Mouse (Mus musculus) midbrain, embryonic 12.5 days (tissue): ENCODE measurements around the gene Kdelr3. TPM values are rescaled to one million over a fixed set of nuclear protein-coding genes. Genes with fewer than 3 reads are reported as not detected.

ENCODE experiments used
- ATAC-seq: fragments of 200-750 bp; cut with Nextera tagmentation; 2 replicates; pipeline ENCODE4 v1.8.0; 2017; ENCODE audit warnings: low read depth, moderate TSS enrichment, moderate library complexity; ENCODE audit not compliant: low FRiP score
- H3K27ac ChIP-seq: fragments of 300-500 bp; sonication (generic); replicated peaks from 2 replicates; pipeline ENCODE4 v1.5.1; 2016; ENCODE audit warnings: mild to moderate bottlenecking
- H3K27me3 ChIP-seq: fragments of 300-500 bp; sonication (generic); 2 replicates; pipeline ENCODE4 v1.6.1; 2016; ENCODE audit warnings: mild to moderate bottlenecking
- H3K36me3 ChIP-seq: fragments of 300-500 bp; sonication (generic); 2 replicates; pipeline ENCODE4 v1.6.1; 2016
- H3K4me1 ChIP-seq: fragments of 300-500 bp; sonication (generic); 2 replicates; pipeline ENCODE4 v1.6.1; 2016
- H3K4me2 ChIP-seq: fragments of 300-500 bp; sonication (generic); replicated peaks from 2 replicates; pipeline ENCODE4 v1.6.1; 2016; ENCODE audit warnings: mild to moderate bottlenecking, moderate library complexity
- H3K4me3 ChIP-seq: fragments of 300-500 bp; sonication (generic); 2 replicates; pipeline ENCODE4 v1.5.1; 2016; ENCODE audit warnings: mild to moderate bottlenecking
- H3K9ac ChIP-seq: fragments of 300-500 bp; sonication (generic); replicated peaks from 2 replicates; pipeline ENCODE4 v1.6.1; 2016; ENCODE audit warnings: mild to moderate bottlenecking, moderate library complexity
- H3K9me3 ChIP-seq: fragments of 300-500 bp; sonication (generic); 2 replicates; pipeline ENCODE4 v1.6.1; 2016; ENCODE audit warnings: mild to moderate bottlenecking
- WGBS: fragments of 180-500 bp; shearing (Covaris S2); methylation state at CpG from one replicate; pipeline ENCODE4 v1.1.7; 2016; 5-methylcytosine and 5-hydroxymethylcytosine counted together
- polyA plus RNA-seq: library from polyadenylated mRNA; unstranded; fragments of >200 nt; fragmentation: Nextera tagmentation; extraction: Ambion mirVana; gene quantifications from 2 replicates; pipeline ENCODE4 v1.2.1, GENCODE M21; 2016

The Kdelr3 gene
- polyA plus RNA-seq, 1 experiment from 2014 or later = 26.6 TPM

- H3K27ac ChIP-seq = no peak overlapping the region
- H3K27me3 ChIP-seq = peaks cover 61% of the 10 kb centered on the region
- no peaks in the 10 kb centered on the region for H3K9me3 ChIP-seq
- 66% methylated on average over 17 of the region's 17 CpGs for WGBS
- peaks cover 12% of the 10 kb centered on the region for H3K4me1 ChIP-seq
- no peak overlapping the region for H3K4me2 ChIP-seq
- no peak for ATAC-seq
- H3K36me3 ChIP-seq = no peaks in the 10 kb centered on the region
- H3K4me3 ChIP-seq = no peak overlapping the region
- H3K9ac ChIP-seq = no peak overlapping the region
Measured at GRCm38 (mm10) chr15:79500110-79500509, 16.1 kb upstream of the Kdelr3 start.

DNA sequence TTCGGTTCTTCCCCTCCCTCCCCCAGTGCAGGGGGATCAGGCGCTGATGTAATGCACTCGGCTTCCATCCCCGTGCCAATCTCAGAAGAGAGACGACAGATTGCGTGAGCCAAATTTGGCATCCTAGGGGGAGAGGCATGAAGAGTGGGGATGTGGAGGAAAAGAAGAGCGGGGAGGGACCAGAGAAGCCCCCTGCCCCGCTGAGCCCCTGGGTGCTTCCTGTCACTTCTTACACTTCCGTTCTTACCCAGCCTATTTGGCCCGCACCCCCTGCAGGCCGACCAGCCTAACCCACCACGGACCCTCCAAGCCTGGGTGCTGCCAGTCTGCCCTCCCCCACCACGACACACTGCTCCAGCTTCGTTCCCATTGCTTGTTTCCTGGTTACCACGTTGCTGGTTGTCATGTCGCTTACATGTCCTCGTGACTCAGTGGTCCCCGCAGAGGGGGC, 13.3 kb upstream of the Kdelr3 start:
- no peak overlapping the region for H3K27ac ChIP-seq

DNA sequence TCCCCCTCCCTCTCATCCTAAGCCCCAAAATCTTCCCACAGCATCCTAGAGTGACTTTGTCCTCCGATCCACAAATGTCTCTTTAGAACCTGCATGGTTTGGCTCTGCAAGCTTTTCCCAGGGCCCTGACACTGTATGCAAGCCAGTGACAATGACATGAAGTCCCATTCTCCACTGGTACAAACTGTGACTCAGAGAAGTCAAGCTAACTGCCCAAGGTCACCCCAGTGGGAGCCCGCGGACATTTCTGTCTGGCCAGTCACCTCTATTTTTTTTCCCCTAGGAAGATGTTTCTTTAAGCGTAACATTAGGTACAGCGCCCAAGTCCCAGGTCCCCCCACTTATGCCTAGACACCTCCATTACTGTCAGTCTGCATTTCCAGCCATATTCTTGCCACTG, 12.8 kb upstream of the Kdelr3 start:
- Histone ChIP-seq H3K36me3 (no peaks in the 10 kb centered on the region), H3K27me3 (peaks cover 90% of the 10 kb centered on the region), H3K9me3 (no peaks in the 10 kb centered on the region), H3K4me3 (no peak overlapping the region), H3K27ac (no peak overlapping the region), H3K9ac (no peak overlapping the region), H3K4me1 (peaks cover 31% of the 10 kb centered on the region), H3K4me2 (no peak overlapping the region)
- ATAC-seq = no peak
- 78% methylated on average over 5 of the region's 5 CpGs for WGBS

More for the DNA sequence above, 13.3 kb upstream of the Kdelr3 start:
- Histone ChIP-seq H3K9ac (no peak overlapping the region), H3K9me3 (no peaks in the 10 kb centered on the region), H3K36me3 (no peaks in the 10 kb centered on the region), H3K4me1 (peaks cover 31% of the 10 kb centered on the region), H3K27me3 (peaks cover 88% of the 10 kb centered on the region), H3K4me3 (no peak overlapping the region), H3K4me2 (no peak overlapping the region)
- WGBS = 20% methylated on average over 18 of the region's 18 CpGs
- ATAC-seq = no peak

GRCm38 (mm10) chr15:79504707-79505452, 11.3 kb upstream of the Kdelr3 start, which contains the start of gene Kcnj4:
Gene Kcnj4, minus strand, starts transcription at chr15:79505241.
- Histone ChIP-seq H3K4me1 (peaks cover 29% of the 10 kb centered on the region), H3K36me3 (no peaks in the 10 kb centered on the region), H3K27me3 (peaks cover 99% of the 10 kb centered on the region), H3K4me3 (peak within 1 kb of the TSS; percentile 57), H3K4me2 (peak within 1 kb of the TSS; percentile 99), H3K9ac (peak within 1 kb of the TSS; percentile 61), H3K9me3 (no peaks in the 10 kb centered on the region), H3K27ac (no peak within 1 kb of the TSS)
- ATAC-seq = peak; percentile 11; the same call in 1 of the 2 replicates
- 2% methylated on average over 60 of the region's 60 CpGs for WGBS

DNA sequence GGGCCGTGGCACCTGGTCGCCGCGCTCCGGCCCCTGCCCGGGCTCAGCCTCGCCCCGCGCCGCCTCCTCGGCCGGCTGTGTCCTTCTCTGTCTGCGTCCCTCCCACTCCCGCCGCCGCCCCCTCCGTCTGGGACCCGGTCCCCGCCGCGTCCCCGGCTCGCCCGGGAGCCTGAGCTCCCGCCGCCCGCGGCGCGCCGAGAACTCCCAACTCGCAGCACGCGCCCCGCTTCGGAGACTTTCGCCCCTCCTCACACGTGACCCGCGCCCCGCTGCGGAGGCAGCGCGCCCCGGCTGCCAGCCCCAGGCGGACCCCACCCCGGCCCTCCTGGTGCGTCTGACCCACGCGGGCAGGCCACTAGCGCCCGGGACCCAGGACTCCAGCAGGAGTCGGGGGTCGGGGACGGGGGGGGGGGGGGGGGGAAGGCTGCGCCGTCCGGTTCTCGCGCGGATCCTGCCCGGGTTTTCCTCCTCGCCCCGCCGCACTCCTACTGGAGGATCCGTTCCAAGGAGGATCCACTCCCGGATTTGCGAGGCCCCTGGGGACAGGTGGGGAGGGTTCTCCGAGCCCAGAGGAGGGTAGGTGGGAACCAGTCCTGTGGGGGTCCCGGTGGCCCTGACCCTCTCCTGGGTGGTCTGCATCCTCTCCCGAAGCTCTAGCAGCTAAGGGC, 10.5 kb upstream of the Kdelr3 start:
- no peak overlapping the region for H3K27ac ChIP-seq

DNA sequence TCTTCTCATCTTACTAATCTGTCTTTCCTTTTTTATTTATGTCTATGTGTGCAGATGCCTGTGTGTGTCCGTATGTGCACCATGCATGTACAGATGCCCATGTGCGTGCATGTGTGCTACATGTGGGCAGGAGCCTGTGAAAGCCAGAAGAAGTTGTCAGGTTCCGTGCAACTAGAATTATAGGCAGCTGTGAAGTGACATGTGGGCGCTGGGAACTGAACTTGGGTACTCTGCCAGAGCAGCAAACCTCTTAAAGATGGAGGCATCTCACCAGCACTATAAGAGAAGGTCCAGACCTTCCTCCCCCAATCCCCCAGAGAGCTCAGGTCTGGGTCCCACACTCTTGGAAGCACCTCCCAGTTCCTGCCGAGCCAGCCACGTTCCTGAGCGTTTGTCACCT, 9.8 kb upstream of the Kdelr3 start:
- Histone ChIP-seq H3K9ac (no peak overlapping the region), H3K4me1 (peaks cover 24% of the 10 kb centered on the region), H3K27me3 (peaks cover 99% of the 10 kb centered on the region), H3K4me3 (no peak overlapping the region), H3K9me3 (no peaks in the 10 kb centered on the region), H3K27ac (no peak overlapping the region), H3K4me2 (peak overlapping the region; percentile 99), H3K36me3 (no peaks in the 10 kb centered on the region)
- ATAC-seq = no peak
- 28% methylated on average over 7 of the region's 7 CpGs for WGBS

More for the DNA sequence above, 10.5 kb upstream of the Kdelr3 start:
- H3K9me3 ChIP-seq = no peaks in the 10 kb centered on the region
- ATAC-seq = peak; percentile 60
- peak overlapping the region; percentile 57 for H3K4me3 ChIP-seq
- H3K36me3 ChIP-seq = no peaks in the 10 kb centered on the region
- under 1% methylated on average over 47 of the region's 71 CpGs for WGBS
- H3K4me1 ChIP-seq = peaks cover 24% of the 10 kb centered on the region
- H3K4me2 ChIP-seq = peak overlapping the region; percentile 99
- peaks cover 99% of the 10 kb centered on the region for H3K27me3 ChIP-seq
- H3K9ac ChIP-seq = peak overlapping the region; percentile 61

DNA sequence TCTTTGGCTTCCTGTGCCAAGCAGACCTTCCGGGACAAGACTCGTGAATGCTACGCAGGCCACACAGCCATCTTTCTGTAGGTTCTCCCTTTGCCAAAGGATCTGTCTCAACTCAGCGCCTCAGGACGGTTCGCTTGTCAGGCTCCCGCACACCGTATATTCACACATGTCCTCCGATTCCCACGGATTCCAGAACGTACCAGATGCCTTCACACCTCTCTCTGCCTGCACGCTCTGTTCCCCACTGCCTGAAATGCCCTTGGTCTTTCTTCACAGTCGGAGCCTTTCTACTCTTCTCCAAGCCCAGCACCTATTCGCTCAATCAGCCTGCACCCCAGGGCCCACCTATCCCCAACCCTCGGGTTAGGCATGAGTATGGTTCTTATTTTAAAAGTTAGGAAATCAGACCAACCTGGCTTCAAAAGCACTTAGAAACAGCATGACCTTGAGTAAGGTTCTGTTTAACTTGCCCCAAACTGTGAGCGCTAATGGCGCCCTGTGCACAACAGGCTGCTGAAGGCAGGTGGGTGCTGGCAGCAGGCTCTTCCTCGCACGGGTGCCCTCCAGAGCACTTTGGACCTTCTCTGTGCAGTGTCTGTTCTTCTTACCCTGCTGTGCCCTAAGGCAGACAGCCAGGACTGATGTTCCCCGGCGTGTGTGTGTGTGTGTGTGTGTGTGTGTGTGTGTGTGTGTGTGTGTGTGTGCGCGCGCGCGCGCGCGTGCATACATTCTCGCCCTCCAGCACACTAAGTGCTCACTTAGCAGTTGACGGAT, 9.0 kb upstream of the Kdelr3 start:
- WGBS = 60% methylated on average over 31 of the region's 31 CpGs
- H3K4me1 ChIP-seq = peaks cover 30% of the 10 kb centered on the region
- H3K27me3 ChIP-seq = peaks cover 99% of the 10 kb centered on the region

DNA sequence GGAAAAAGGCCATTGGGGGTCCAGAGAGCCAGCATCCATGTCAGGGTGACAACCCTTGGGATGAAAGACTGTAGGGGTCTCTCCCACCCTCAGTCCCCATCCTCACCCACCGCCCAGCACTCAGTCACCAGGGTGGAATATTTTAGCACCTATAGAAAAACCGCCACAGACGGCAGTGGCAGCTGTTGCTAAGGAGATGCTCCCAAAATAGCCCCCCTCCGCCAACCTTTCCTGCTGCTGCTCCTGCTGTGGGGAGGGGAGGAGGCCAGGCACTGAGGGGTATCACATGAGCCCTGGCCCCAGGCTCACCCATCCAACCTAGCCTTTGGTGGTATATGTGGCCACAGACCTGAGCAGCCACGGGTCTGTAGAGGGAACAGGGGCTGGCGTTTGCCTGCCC, 6.2 kb upstream of the Kdelr3 start:
- Histone ChIP-seq H3K27ac (no peak overlapping the region), H3K9me3 (no peaks in the 10 kb centered on the region), H3K9ac (no peak overlapping the region), H3K4me2 (no peak overlapping the region), H3K4me3 (no peak overlapping the region), H3K4me1 (peaks cover 29% of the 10 kb centered on the region), H3K27me3 (peaks cover 99% of the 10 kb centered on the region), H3K36me3 (no peaks in the 10 kb centered on the region)
- 17% methylated on average over 6 of the region's 6 CpGs for WGBS
- no peak for ATAC-seq

More for the DNA sequence above, 9.0 kb upstream of the Kdelr3 start:
- no peak overlapping the region for H3K4me2 ChIP-seq
- no peaks in the 10 kb centered on the region for H3K9me3 ChIP-seq
- ATAC-seq = no peak
- H3K4me3 ChIP-seq = no peak overlapping the region
- no peak overlapping the region for H3K9ac ChIP-seq
- no peaks in the 10 kb centered on the region for H3K36me3 ChIP-seq
- H3K27ac ChIP-seq = no peak overlapping the region

GRCm38 (mm10) chr15:79510425-79510824, 5.8 kb upstream of the Kdelr3 start:
- WGBS = 83% methylated on average over 7 of the region's 7 CpGs
- Histone ChIP-seq H3K27ac (no peak overlapping the region), H3K9ac (no peak overlapping the region), H3K4me3 (no peak overlapping the region), H3K9me3 (no peaks in the 10 kb centered on the region), H3K4me2 (no peak overlapping the region), H3K36me3 (no peaks in the 10 kb centered on the region), H3K4me1 (peaks cover 24% of the 10 kb centered on the region), H3K27me3 (peaks cover 99% of the 10 kb centered on the region)
- ATAC-seq = no peak

- ATAC-seq = peak; percentile 84
- peaks cover 99% of the 10 kb centered on the region for H3K27me3 ChIP-seq
- H3K4me1 ChIP-seq = peaks cover 22% of the 10 kb centered on the region
- 1% methylated on average over 61 of the region's 61 CpGs for WGBS
- H3K36me3 ChIP-seq = no peaks in the 10 kb centered on the region
- peak overlapping the region; percentile 70 for H3K4me2 ChIP-seq
- no peak overlapping the region for H3K9ac ChIP-seq
- peak overlapping the region; percentile 44 for H3K4me3 ChIP-seq
- no peaks in the 10 kb centered on the region for H3K9me3 ChIP-seq
- H3K27ac ChIP-seq = no peak overlapping the region
Measured at GRCm38 (mm10) chr15:79511553-79512320, 4.5 kb upstream of the Kdelr3 start.

- H3K4me3 ChIP-seq = no peak overlapping the region
- H3K36me3 ChIP-seq = no peaks in the 10 kb centered on the region
- peaks cover 23% of the 10 kb centered on the region for H3K4me1 ChIP-seq
- no peak overlapping the region for H3K9ac ChIP-seq
- WGBS = 13% methylated on average over 9 of the region's 9 CpGs
- H3K27ac ChIP-seq = no peak overlapping the region
- H3K27me3 ChIP-seq = peaks cover 99% of the 10 kb centered on the region
- ATAC-seq = no peak
- H3K9me3 ChIP-seq = no peaks in the 10 kb centered on the region
- H3K4me2 ChIP-seq = no peak overlapping the region
Measured at GRCm38 (mm10) chr15:79513940-79514339, 2.3 kb upstream of the Kdelr3 start.
